Mouse (Mus musculus) c-Kit-negative CD71-positive TER-119-positive erythroid progenitor cells, embryonic 14.5 days (primary cell): Measurements from ENCODE around the gene Prl8a9.

Source experiments
- DNase-seq: peaks from one replicate; pipeline ENCODE4 v3.0.0-alpha.2; 2013; ENCODE audit warnings: low read depth, low spot score

Gene Prl8a9

GRCm38 (mm10) chr13:27564506-27564905 lies at the start of gene Prl8a9:
Gene Prl8a9, minus strand, starts transcription at chr13:27564606.
- DNase-seq = no peak

- DNase-seq = no peak
These were observed 46.1 kb upstream of the Prl8a9 start, which contains the start of gene Prl7b1 for GRCm38 (mm10) chr13:27610482-27610881. Gene Prl7b1, minus strand, starts transcription at chr13:27610582.

- DNase-seq = no peak
These were observed 17.7 kb upstream of the Prl8a9 start, which contains the start of gene Prl8a1 for GRCm38 (mm10) chr13:27582071-27582470. Gene Prl8a1, minus strand, starts transcription at chr13:27582171.

GRCm38 (mm10) chr13:27553336-27553735 lies 11.1 kb downstream of the Prl8a9 start:
- no peak for DNase-seq

GRCm38 (mm10) chr13:27523156-27523555 lies 41.2 kb downstream of the Prl8a9 start:
- no peak for DNase-seq

GRCm38 (mm10) chr13:27513117-27513516 lies 51.3 kb downstream of the Prl8a9 start, which contains the start of gene Prl8a8:
Gene Prl8a8, minus strand, starts transcription at chr13:27513217.
- no peak for DNase-seq
